8 mouse cellular contexts compared by ENCODE assay signal in genomic region chr9:21033136-21033535, GRCm38 (mm10). TPM values are rescaled to one million over a fixed set of nuclear protein-coding genes. Genes with fewer than 3 reads are reported as not detected.
A peak's percentile ranks its signal among the peaks of the same experiment; 100 is the strongest.
DNase-seq lines count a peak whose midpoint lies in the region; ATAC-seq lines count a peak whose summit lies in the region.

No protein-coding gene starts in this region.

- H3K9ac ChIP-seq in intestine, embryonic 14.5 days (ENCODE audit: low read length): 0 out of 2 replicates have a peak overlapping the region, but pooled peaks have one; percentile 16
- peak overlapping the region; percentile 30 for H3K9ac ChIP-seq in limb, embryonic 11.5 days (ENCODE audit: low read length)
- no peak overlapping the region for H3K9ac ChIP-seq in midbrain, embryonic 12.5 days (replicated peaks)

- peak overlapping the region; percentile 48 for H3K4me3 ChIP-seq in intestine, embryonic 14.5 days (ENCODE audit: low read depth, low read length)
- peak overlapping the region; percentile 38 for H3K4me3 ChIP-seq in limb, embryonic 11.5 days (ENCODE audit: low read depth, low read length)
- H3K4me3 ChIP-seq in midbrain, embryonic 12.5 days: peak overlapping the region; percentile 46

- H3K36me3 ChIP-seq in intestine, embryonic 14.5 days (ENCODE audit: control insufficient read depth, insufficient read depth, low read length): no peaks in the 10 kb centered on the region
- H3K36me3 ChIP-seq in limb, embryonic 11.5 days (ENCODE audit: control insufficient read depth, insufficient read depth, low read length): no peaks in the 10 kb centered on the region
- no peaks in the 10 kb centered on the region for H3K36me3 ChIP-seq in midbrain, embryonic 12.5 days

- H3K27ac ChIP-seq in intestine, embryonic 14.5 days (ENCODE audit: low read depth): no peak overlapping the region
- no peak overlapping the region for H3K27ac ChIP-seq in limb, embryonic 11.5 days (replicated peaks; ENCODE audit: low read depth, low read length)
- no peak overlapping the region for H3K27ac ChIP-seq in midbrain, embryonic 12.5 days (replicated peaks)

- H3K9me3 ChIP-seq in intestine, embryonic 14.5 days (ENCODE audit: control insufficient read depth, low read length): no peaks in the 10 kb centered on the region
- no peaks in the 10 kb centered on the region for H3K9me3 ChIP-seq in limb, embryonic 11.5 days (ENCODE audit: control insufficient read depth, low read length)
- H3K9me3 ChIP-seq in midbrain, embryonic 12.5 days: no peaks in the 10 kb centered on the region

- peaks cover 82% of the 10 kb centered on the region for H3K27me3 ChIP-seq in intestine, embryonic 14.5 days (replicated peaks; ENCODE audit: control insufficient read depth, insufficient read depth, low read length)
- H3K27me3 ChIP-seq in limb, embryonic 11.5 days (ENCODE audit: control insufficient read depth, insufficient read depth, low read length): peaks cover 88% of the 10 kb centered on the region
- H3K27me3 ChIP-seq in midbrain, embryonic 12.5 days: peaks cover 99% of the 10 kb centered on the region

- peak overlapping the region; percentile 91 for H3K4me2 ChIP-seq in intestine, embryonic 14.5 days (ENCODE audit: low read length)
- H3K4me2 ChIP-seq in limb, embryonic 11.5 days (ENCODE audit: low read depth, severe bottlenecking): peak overlapping the region; percentile 76
- H3K4me2 ChIP-seq in midbrain, embryonic 12.5 days (replicated peaks): peak overlapping the region; percentile 59

- under 1% methylated on average over 34 of the region's 34 CpGs for WGBS in intestine, embryonic 14.5 days
- under 1% methylated on average over 31 of the region's 34 CpGs for WGBS in limb, embryonic 11.5 days
- WGBS in midbrain, embryonic 12.5 days: 1% methylated on average over 34 of the region's 34 CpGs

- peaks cover 43% of the 10 kb centered on the region for H3K4me1 ChIP-seq in intestine, embryonic 14.5 days (replicated peaks; ENCODE audit: control insufficient read depth, insufficient read depth, low read length)
- H3K4me1 ChIP-seq in limb, embryonic 11.5 days (ENCODE audit: control insufficient read depth, insufficient read depth, low read length): peaks cover 32% of the 10 kb centered on the region
- peaks cover 45% of the 10 kb centered on the region for H3K4me1 ChIP-seq in midbrain, embryonic 12.5 days

- peak; percentile 62 for ATAC-seq in intestine, embryonic 14.5 days (replicated peaks; ENCODE audit: low FRiP score, low TSS enrichment, low read depth)
- ATAC-seq in limb, embryonic 11.5 days (ENCODE audit: insufficient number of reproducible peaks, low FRiP score, low TSS enrichment, low read depth): peak; percentile 42
- no peak for ATAC-seq in midbrain, embryonic 12.5 days (ENCODE audit: low FRiP score, low read depth)

- DNase-seq in layer of hippocampus, adult 11-12 months (ENCODE audit: low spot score): peak; percentile 82
- no peak for DNase-seq in layer of hippocampus, adult 9-10 months (ENCODE audit: low spot score)
- DNase-seq in cerebellum, postnatal 25 days: peak; percentile 34 to 54
- peak; percentile 79 for DNase-seq in gastrocnemius, postnatal 25 days
- peak; percentile 93 for DNase-seq in intestine, embryonic 14.5 days (ENCODE audit: low spot score)
- peak; percentile 86 for DNase-seq in limb, embryonic 11.5 days (ENCODE audit: low spot score)
- DNase-seq in spleen, postnatal 36 days (ENCODE audit: low spot score in 2 of 2): peak; percentile 83 to 89

RNA-seq across cellular contexts. Expression of gene Icam5, which starts 1.3 kb away (rescaled TPM):
- total RNA-seq in gastrocnemius, postnatal 25 days (2021): not detected
- 0.12 TPM in 2 replicates for polyA plus RNA-seq in intestine, embryonic 14.5 days (2014; fragmentation: Nextera tagmentation; extraction: Ambion mirVana)
- polyA plus RNA-seq in limb, embryonic 11.5 days (2014; fragmentation: Nextera tagmentation; extraction: Ambion mirVana): not detected in 2 replicates
- polyA plus RNA-seq in midbrain, embryonic 12.5 days (2016; fragmentation: Nextera tagmentation; extraction: Ambion mirVana): 0.08 TPM in 1 of 2 replicates, not detected in the other

RNA-seq across cellular contexts. Expression of gene Icam4, which starts 4.0 kb away (rescaled TPM):
- 1 to 10 TPM; 1.0 to 1.6 TPM for total RNA-seq in gastrocnemius, postnatal 25 days (2021)
- 0.96 TPM in 1 of 2 replicates, not detected in the other for polyA plus RNA-seq in intestine, embryonic 14.5 days (2014; fragmentation: Nextera tagmentation; extraction: Ambion mirVana)
- 3.6 and 5.3 TPM in 2 replicates for polyA plus RNA-seq in limb, embryonic 11.5 days (2014; fragmentation: Nextera tagmentation; extraction: Ambion mirVana)
- polyA plus RNA-seq in midbrain, embryonic 12.5 days (2016; fragmentation: Nextera tagmentation; extraction: Ambion mirVana): 1.1 and 1.3 TPM in 2 replicates

RNA-seq across cellular contexts. Expression of gene Icam1, which starts 17.4 kb away (rescaled TPM):
- 1 to 10 TPM; 1.6 to 3.0 TPM for total RNA-seq in gastrocnemius, postnatal 25 days (2021)
- 11.4 and 11.8 TPM in 2 replicates for polyA plus RNA-seq in intestine, embryonic 14.5 days (2014; fragmentation: Nextera tagmentation; extraction: Ambion mirVana)
- 5.5 and 8.3 TPM in 2 replicates for polyA plus RNA-seq in limb, embryonic 11.5 days (2014; fragmentation: Nextera tagmentation; extraction: Ambion mirVana)
- polyA plus RNA-seq in midbrain, embryonic 12.5 days (2016; fragmentation: Nextera tagmentation; extraction: Ambion mirVana): 3.5 and 5.0 TPM in 2 replicates

RNA-seq across cellular contexts. Expression of gene Mrpl4, which starts 30.6 kb away (rescaled TPM):
- 10 to 100 TPM; 61.9 to 62.8 TPM for total RNA-seq in gastrocnemius, postnatal 25 days (2021)
- polyA plus RNA-seq in intestine, embryonic 14.5 days (2014; fragmentation: Nextera tagmentation; extraction: Ambion mirVana): 151 and 155 TPM in 2 replicates
- 163 and 169 TPM in 2 replicates for polyA plus RNA-seq in limb, embryonic 11.5 days (2014; fragmentation: Nextera tagmentation; extraction: Ambion mirVana)
- 101 and 109 TPM in 2 replicates for polyA plus RNA-seq in midbrain, embryonic 12.5 days (2016; fragmentation: Nextera tagmentation; extraction: Ambion mirVana)

RNA-seq across cellular contexts. Expression of gene Zglp1, which starts 33.8 kb away (rescaled TPM):
- not detected for total RNA-seq in gastrocnemius, postnatal 25 days (2021)
- polyA plus RNA-seq in intestine, embryonic 14.5 days (2014; fragmentation: Nextera tagmentation; extraction: Ambion mirVana): 1.3 TPM in 1 of 2 replicates, not detected in the other
- polyA plus RNA-seq in limb, embryonic 11.5 days (2014; fragmentation: Nextera tagmentation; extraction: Ambion mirVana): 1.4 and 2.4 TPM in 2 replicates
- 0.98 and 3.1 TPM in 2 replicates for polyA plus RNA-seq in midbrain, embryonic 12.5 days (2016; fragmentation: Nextera tagmentation; extraction: Ambion mirVana)
